Mouse (Mus musculus) embryo, embryonic 11 days (tissue): ENCODE results near the gene Arhgdia.
"Not testable (repeated sequence)": the region's sequence is repeated elsewhere in the genome, so short reads cannot be mapped to it uniquely, and the experiment has no call there.

Experiments
- DNase-seq: peaks from one replicate; pipeline ENCODE4 v3.0.0-alpha.2; 2015

Gene Arhgdia

DNA sequence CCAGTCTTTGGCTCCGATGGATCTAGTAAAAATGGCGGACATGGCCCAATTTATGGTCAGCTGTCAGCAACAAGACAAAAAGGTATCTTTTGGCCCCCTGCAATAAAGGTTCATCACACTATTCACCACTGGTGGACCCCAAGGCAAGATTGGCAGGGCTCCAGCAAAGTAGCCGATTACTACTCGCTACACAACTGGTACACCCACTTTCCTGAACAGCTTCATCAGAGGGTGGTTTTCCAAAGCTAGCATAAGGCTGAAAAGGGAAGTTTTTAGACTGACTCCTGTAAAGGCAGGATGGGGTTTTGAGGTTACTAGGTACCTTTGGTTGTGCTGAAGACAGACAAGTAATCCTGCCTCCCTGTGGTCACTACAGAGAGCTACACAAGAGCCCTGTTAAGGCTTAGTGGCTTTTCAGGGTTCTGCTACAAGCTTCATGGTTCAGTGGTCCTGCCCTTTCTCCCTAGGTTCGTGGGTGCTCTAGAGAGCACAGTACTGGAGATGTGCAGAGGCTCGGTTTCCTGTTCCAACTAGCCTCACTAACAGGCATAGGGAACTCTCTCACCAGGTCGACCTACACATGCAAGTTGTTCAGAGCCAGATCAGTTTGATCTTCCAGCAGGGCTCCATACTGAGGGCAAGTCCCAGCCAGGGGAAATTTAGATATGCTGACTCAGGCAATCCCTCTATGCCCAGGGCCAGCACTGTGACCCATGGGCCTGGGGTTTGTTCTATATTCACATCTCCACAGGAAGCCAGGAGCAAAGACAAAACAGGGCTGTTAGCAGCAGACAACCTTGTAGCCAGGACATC is 4.0 kb downstream of the Arhgdia start:
- peak; percentile 34 for DNase-seq

GRCm38 (mm10) chr11:120576365-120576981 is 5.0 kb downstream of the Arhgdia start:
- DNase-seq, result no peak

DNA sequence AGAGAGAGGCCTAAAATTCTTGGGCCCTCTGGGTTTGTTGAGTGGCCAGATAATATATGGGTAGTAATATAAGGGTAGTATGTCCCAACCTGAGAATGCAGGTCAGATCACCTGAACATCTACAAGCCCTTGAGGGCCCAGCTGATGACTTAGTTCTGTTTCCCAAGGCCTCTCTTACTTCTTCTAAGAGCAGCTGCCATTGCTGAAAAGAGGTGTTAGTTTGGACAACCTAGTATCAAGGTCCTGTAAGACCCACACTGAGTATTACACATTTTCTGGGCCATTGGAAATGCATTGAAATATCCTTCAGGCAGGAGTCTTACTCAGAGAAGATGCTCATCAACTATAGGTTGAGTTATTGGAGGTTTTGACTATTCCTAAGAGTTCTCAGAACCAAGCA is 5.5 kb downstream of the Arhgdia start:
- DNase-seq, result no peak

GRCm38 (mm10) chr11:120575046-120575445 is 6.4 kb downstream of the Arhgdia start:
- DNase-seq, result no peak

GRCm38 (mm10) chr11:120574278-120574600 is 7.2 kb downstream of the Arhgdia start:
- DNase-seq, result no peak

DNA sequence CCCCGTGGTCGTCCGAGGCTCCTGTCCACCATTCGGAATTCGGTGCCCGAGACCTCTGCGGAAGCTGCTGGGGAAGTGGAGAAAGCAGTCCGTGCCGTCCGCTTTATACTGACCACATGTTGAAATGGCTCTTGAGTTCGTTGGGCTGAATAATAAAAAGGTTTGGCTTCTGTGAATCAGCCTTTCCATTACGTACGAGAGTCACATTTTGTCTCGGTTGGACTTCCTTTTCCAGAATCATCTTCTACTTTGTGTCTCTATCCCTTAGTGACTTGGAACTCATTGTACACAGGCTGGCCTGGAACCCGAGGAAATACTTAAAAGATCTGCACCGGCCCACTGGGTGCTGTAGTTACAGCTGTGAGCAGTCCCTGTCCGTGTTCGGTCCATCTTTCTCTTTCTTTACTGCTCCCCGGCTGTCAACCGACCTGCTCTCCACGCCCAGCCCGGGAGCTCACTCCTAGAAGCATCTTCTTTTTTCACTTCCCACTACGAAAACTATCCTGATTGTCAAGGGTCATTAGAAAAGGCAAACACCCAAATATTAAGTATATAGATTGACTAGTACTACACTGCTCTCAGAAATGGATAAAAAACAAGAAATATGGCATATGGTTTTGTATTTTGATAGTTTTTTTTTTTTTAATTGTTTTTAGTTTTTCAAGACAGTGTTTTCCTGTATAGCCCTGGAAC is 7.7 kb downstream of the Arhgdia start:
- peak; percentile 32 for DNase-seq

DNA sequence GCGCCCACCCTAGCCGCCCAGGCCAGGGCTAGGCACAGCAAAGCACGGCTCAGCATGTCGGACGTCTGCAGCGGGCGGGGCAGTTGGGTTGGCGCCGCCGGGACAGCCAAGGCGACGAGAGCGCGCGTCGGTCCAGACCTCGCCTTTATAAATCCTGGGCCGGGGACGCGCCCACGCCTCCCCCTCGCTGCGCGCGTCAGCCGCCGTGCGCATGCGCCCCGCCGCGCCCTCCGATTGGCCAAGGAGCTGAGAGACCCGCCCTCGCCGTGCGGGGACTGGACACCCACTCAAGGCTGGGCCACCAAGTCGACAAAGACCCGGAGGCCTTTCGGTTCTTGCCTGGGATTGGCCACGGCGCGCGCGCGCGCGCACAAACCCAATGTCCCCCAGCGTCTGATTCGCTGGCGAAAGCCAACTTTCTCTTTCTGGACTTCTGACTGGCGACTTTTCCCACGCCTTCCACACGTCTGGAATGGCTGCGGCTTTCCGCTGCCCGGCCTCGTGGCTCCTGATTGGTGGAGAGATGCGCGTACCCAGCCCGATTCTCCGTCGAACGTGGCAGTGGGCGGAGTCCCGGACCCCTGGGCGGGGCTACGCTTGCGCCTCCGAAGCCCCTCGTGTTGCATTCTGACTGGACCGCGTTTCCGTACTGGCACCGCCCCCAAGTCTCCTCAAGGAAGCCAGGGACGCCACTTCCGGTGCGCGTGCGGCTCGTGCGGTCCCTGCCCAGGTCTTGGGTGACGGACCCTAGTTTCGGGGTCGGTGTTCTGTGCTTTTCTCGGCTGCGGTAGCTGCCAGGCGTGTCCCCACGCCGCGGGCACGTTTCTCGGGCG is 8.5 kb downstream of the Arhgdia start, which contains the start of gene P4hb:
Gene P4hb (minus strand): TSS at position 502 of the 833 bp plus-strand sequence.
- peak; percentile 100 for DNase-seq

DNA sequence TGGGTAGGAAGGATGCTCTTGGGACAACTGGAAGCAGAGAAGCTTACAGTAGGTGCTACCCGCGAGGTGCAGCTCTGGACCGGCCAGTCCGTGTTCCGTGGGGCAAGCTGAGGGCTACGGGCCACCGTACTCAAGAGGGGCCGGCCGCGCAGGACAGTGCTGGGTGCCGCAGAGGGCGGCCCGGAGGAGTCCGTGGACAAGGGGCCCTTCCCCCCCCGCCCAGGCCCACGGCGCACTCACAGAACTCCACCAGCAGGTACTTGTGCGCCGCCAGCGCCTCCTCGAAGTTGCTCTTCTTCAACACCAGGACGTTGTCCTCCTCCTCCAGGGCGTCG is 9.0 kb downstream of the Arhgdia start:
- DNase-seq, result no peak

DNA sequence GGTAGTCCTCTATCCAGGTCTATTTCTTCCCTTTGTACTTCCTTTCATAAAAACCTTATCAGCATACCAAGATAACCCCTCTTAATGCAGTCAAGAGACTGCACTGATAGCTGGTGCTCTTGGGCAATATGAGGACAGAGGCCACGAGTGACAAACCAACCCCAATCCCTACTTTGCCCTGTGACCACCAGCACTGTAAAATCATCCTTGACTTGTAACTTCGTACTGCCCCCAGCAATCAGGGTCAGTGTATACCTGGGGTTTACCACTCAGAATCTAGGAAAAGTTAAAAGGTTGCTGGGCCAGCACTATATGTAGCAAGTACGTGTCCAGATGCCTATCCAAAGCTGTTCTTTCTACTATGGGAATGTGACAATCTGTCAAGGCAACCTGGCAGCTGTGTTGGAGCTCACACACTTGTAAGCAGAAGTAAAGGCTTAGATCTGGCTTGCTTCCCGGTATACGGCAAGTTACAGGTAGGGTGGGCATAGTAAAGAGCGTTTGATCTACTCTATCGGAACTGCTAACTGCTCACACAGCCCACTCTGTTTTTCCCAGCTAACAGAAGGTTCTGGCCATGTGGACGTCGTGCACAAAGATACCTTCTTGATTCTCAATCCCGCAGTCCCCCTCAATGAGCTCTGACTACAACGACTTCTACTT is 9.5 kb downstream of the Arhgdia start:
- no peak for DNase-seq

DNA sequence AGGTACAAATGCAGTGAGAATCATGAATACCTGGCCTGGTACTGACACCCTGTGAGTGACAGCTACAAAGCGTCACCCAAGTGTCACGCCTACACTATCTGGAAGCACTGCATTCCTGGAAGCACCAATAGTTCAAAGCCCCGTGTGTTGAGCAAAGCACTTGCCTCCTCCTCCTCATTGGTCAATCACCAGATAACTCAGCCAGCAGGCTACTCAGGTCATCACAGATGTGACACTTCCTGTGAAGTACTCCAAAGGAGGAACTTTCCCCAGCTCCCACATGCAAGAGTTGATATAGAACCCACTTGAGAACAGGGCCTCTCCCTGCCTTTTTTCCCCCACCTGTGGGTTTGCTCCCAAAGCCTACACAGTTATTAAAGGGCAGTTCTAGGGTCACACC is 10.3 kb downstream of the Arhgdia start:
- no peak for DNase-seq

- no peak for DNase-seq
Measured at GRCm38 (mm10) chr11:120568324-120568723, 13.1 kb downstream of the Arhgdia start.

GRCm38 (mm10) chr11:120565114-120565513 is 16.3 kb downstream of the Arhgdia start:
- no peak for DNase-seq

DNA sequence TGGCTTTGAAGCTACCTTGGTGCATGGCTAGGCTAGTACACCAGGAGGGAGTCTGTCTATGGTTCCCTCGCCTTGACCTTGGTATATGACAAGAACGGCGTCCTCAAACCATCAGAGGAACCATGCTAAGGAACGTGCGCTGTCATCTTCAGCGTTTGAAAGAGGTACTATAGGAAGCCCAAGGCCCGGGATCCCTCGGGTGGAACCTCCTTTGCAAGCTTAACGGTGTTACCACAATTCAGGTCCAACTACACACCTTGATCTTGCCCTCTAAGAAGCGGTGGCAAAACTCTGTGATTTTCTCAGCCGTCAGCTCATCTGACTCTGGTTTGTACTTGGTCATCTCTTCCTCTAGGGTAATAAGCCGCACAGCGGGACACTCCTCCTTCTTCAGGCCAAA is 18.5 kb downstream of the Arhgdia start:
- DNase-seq, result no peak

- DNase-seq, result no peak
Measured at GRCm38 (mm10) chr11:120560952-120561728, 20.3 kb downstream of the Arhgdia start.

- DNase-seq, result not testable (repeated sequence)
Measured at GRCm38 (mm10) chr11:120558843-120559242, 22.6 kb downstream of the Arhgdia start.

DNA sequence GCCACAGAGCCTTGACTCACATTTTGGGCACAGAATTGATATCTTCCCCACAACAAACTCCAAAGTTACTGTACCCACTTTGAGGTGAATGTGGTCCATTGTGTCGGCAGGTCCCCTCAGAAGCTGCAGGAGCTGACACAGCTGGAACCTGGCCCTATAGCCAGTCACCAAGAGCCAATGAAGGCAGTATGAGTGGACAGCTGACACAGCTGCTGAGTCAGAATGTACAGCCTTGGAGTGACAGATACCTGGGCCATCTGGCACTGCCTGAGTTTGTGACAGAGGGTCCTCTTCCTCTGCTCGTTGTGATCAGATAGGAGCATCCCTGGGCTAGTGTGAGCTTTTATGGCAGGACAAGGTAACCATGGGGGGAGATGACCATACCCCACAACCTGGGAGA is 26.2 kb downstream of the Arhgdia start:
- DNase-seq, result no peak

GRCm38 (mm10) chr11:120554834-120555233 is 26.6 kb downstream of the Arhgdia start:
- no peak for DNase-seq

DNA sequence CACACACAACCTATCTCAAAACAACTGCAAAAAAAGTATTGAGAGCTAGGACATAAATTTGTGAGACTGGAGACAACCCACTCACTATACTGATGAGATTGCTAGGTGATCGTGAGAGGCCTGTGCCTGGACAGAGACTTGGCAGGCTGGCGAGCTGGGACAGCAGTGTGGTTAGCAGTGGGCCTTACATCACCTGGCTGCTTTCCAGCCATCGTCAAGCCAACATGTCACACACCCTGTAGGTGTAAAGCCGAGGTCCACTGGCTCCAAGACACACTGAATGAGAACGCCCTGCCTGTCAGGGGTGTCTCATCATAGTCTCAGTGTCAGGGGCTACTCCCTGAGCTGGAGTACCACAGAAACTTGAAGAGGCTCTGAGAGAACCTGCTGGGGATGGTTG is 28.7 kb downstream of the Arhgdia start:
- no peak for DNase-seq

GRCm38 (mm10) chr11:120550810-120551440 is 30.5 kb downstream of the Arhgdia start, which contains the start of gene Ppp1r27:
Ppp1r27 (minus strand) TSS chr11:120551132.
- no peak for DNase-seq

DNA sequence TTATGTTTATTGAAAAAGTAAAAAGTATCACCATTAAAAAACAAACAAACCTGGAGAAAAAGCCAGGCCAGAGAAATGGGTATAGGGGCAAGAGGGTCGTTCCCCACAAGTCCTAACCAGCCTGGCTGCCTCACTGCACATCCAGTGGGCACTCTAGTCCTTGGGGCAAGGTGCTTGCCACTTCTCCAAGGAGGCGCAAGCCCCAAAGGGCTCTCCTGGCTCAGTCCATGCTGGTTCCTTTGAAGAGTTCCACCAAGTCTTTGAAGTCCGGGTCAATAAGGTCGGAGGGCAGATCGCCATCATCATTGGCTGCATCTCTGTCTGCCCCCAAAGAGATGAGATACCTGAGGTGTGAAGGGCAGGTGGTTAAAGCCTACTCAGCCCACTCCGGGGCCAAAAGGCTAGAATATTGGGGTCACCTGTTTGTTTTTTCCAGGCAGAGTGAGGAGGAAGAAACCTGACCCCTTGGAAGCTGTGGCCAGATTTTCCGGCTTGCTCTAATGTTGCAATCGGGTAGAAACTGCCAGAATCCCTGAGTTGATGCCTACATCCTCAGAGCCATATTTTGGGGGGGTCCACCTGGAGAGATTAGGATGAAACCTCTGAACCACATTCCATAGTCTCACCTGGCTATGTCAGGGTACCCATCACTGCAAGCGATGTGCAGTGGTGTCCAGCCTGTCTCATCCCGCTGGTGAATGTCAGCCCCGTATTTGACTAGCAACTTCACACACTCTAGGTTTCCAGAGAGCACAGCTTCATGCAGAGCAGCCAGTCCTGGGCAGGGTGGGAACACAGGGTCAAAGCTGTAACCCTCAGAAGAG is 31.2 kb downstream of the Arhgdia start:
- DNase-seq, result peak; percentile 7
